Mouse (Mus musculus): ENCODE measurements around the gene Atf7ip2. TPM values are rescaled to one million over a fixed set of nuclear protein-coding genes. Genes with fewer than 3 reads are reported as not detected.
"Not testable (repeated sequence)": the region's sequence is repeated elsewhere in the genome, so short reads cannot be mapped to it uniquely, and the experiment has no call there.

The Atf7ip2 gene
- polyA plus RNA-seq, 1 experiment from 2014 or later: 0.08 TPM

GRCm38 (mm10) chr16:10208777-10209176, 16.3 kb downstream of the Atf7ip2 start:
- Histone ChIP-seq H3K9me3 (replicated peaks; ENCODE audit: control insufficient read depth, low read length, poor library complexity, severe bottlenecking) (no peaks in the 10 kb centered on the region), H3K4me2 (ENCODE audit: low read length) (no peak overlapping the region), H3K27me3 (ENCODE audit: control insufficient read depth, insufficient read depth, low read depth, low read length) (no peaks in the 10 kb centered on the region), H3K4me3 (ENCODE audit: low read depth, low read length) (no peak overlapping the region), H3K27ac (ENCODE audit: low read length) (no peak overlapping the region), H3K36me3 (ENCODE audit: control insufficient read depth, insufficient read depth, low read length) (no peaks in the 10 kb centered on the region), H3K4me1 (ENCODE audit: control insufficient read depth, insufficient read depth, low read length) (no peaks in the 10 kb centered on the region), H3K9ac (ENCODE audit: low read depth, low read length) (no peak overlapping the region)
- ATAC-seq: no peak
- WGBS: 87% methylated on average over 1 of the region's 1 CpGs

GRCm38 (mm10) chr16:10216366-10216765, 23.9 kb downstream of the Atf7ip2 start:
- H3K27me3 ChIP-seq (ENCODE audit: control insufficient read depth, insufficient read depth, low read depth, low read length); H3K4me2 ChIP-seq (ENCODE audit: low read length); H3K4me3 ChIP-seq (ENCODE audit: low read depth, low read length); H3K27ac ChIP-seq (ENCODE audit: low read length); ATAC-seq; H3K36me3 ChIP-seq (ENCODE audit: control insufficient read depth, insufficient read depth, low read length); H3K4me1 ChIP-seq (ENCODE audit: control insufficient read depth, insufficient read depth, low read length); H3K9me3 ChIP-seq (replicated peaks; ENCODE audit: control insufficient read depth, low read length, poor library complexity, severe bottlenecking); H3K9ac ChIP-seq (ENCODE audit: low read depth, low read length): not testable (repeated sequence)
- 92% methylated on average over 1 of the region's 1 CpGs for WGBS

GRCm38 (mm10) chr16:10217020-10217419, 24.5 kb downstream of the Atf7ip2 start:
- not testable (repeated sequence) for H3K4me1 ChIP-seq (ENCODE audit: control insufficient read depth, insufficient read depth, low read length); H3K27ac ChIP-seq (ENCODE audit: low read length); H3K4me3 ChIP-seq (ENCODE audit: low read depth, low read length); H3K9ac ChIP-seq (ENCODE audit: low read depth, low read length); H3K4me2 ChIP-seq (ENCODE audit: low read length); H3K9me3 ChIP-seq (replicated peaks; ENCODE audit: control insufficient read depth, low read length, poor library complexity, severe bottlenecking); H3K36me3 ChIP-seq (ENCODE audit: control insufficient read depth, insufficient read depth, low read length); H3K27me3 ChIP-seq (ENCODE audit: control insufficient read depth, insufficient read depth, low read depth, low read length); ATAC-seq
- 88% methylated on average over 2 of the region's 2 CpGs for WGBS

GRCm38 (mm10) chr16:10227361-10227760, 34.8 kb downstream of the Atf7ip2 start:
- ATAC-seq: no peak
- Histone ChIP-seq H3K27ac (ENCODE audit: low read length) (no peak overlapping the region), H3K36me3 (ENCODE audit: control insufficient read depth, insufficient read depth, low read length) (no peaks in the 10 kb centered on the region), H3K4me3 (ENCODE audit: low read depth, low read length) (no peak overlapping the region), H3K9me3 (replicated peaks; ENCODE audit: control insufficient read depth, low read length, poor library complexity, severe bottlenecking) (0 out of 2 replicates have a peak, but pooled peaks cover 2% of the 10 kb centered on the region), H3K4me2 (ENCODE audit: low read length) (no peak overlapping the region), H3K27me3 (ENCODE audit: control insufficient read depth, insufficient read depth, low read depth, low read length) (no peaks in the 10 kb centered on the region), H3K4me1 (ENCODE audit: control insufficient read depth, insufficient read depth, low read length) (no peaks in the 10 kb centered on the region), H3K9ac (ENCODE audit: low read depth, low read length) (no peak overlapping the region)
- 18% methylated on average over 2 of the region's 2 CpGs for WGBS

- Histone ChIP-seq H3K4me3 (ENCODE audit: low read depth, low read length) (no peak overlapping the region), H3K9me3 (replicated peaks; ENCODE audit: control insufficient read depth, low read length, poor library complexity, severe bottlenecking) (no peaks in the 10 kb centered on the region), H3K4me1 (ENCODE audit: control insufficient read depth, insufficient read depth, low read length) (no peaks in the 10 kb centered on the region), H3K27me3 (ENCODE audit: control insufficient read depth, insufficient read depth, low read depth, low read length) (no peaks in the 10 kb centered on the region), H3K9ac (ENCODE audit: low read depth, low read length) (no peak overlapping the region), H3K4me2 (ENCODE audit: low read length) (no peak overlapping the region), H3K27ac (ENCODE audit: low read length) (no peak overlapping the region), H3K36me3 (ENCODE audit: control insufficient read depth, insufficient read depth, low read length) (no peaks in the 10 kb centered on the region)
- ATAC-seq: no peak
Observed at GRCm38 (mm10) chr16:10236601-10237000, 44.1 kb downstream of the Atf7ip2 start.

- ATAC-seq: no peak
- H3K9me3 ChIP-seq (replicated peaks; ENCODE audit: control insufficient read depth, low read length, poor library complexity, severe bottlenecking): no peaks in the 10 kb centered on the region
Observed at GRCm38 (mm10) chr16:10253993-10254392, 61.5 kb downstream of the Atf7ip2 start.

GRCm38 (mm10) chr16:10272256-10272655, 79.7 kb downstream of the Atf7ip2 start:
- Histone ChIP-seq H3K9ac (ENCODE audit: low read depth, low read length) (no peak overlapping the region), H3K4me2 (ENCODE audit: low read length) (no peak overlapping the region), H3K4me3 (ENCODE audit: low read depth, low read length) (no peak overlapping the region), H3K9me3 (replicated peaks; ENCODE audit: control insufficient read depth, low read length, poor library complexity, severe bottlenecking) (peaks cover 5% of the 10 kb centered on the region), H3K27me3 (ENCODE audit: control insufficient read depth, insufficient read depth, low read depth, low read length) (no peaks in the 10 kb centered on the region), H3K36me3 (ENCODE audit: control insufficient read depth, insufficient read depth, low read length) (no peaks in the 10 kb centered on the region), H3K4me1 (ENCODE audit: control insufficient read depth, insufficient read depth, low read length) (no peaks in the 10 kb centered on the region), H3K27ac (ENCODE audit: low read length) (no peak overlapping the region)
- WGBS: 33% methylated on average over 3 of the region's 3 CpGs
- ATAC-seq: no peak

More at GRCm38 (mm10) chr16:10253993-10254392, 61.5 kb downstream of the Atf7ip2 start:
- H3K4me2 ChIP-seq (ENCODE audit: low read length): no peak overlapping the region
- no peak overlapping the region for H3K9ac ChIP-seq (ENCODE audit: low read depth, low read length)
- no peaks in the 10 kb centered on the region for H3K27me3 ChIP-seq (ENCODE audit: control insufficient read depth, insufficient read depth, low read depth, low read length)
- WGBS: 11% methylated on average over 1 of the region's 1 CpGs
- H3K27ac ChIP-seq (ENCODE audit: low read length): no peak overlapping the region
- H3K36me3 ChIP-seq (ENCODE audit: control insufficient read depth, insufficient read depth, low read length): no peaks in the 10 kb centered on the region
- H3K4me1 ChIP-seq (ENCODE audit: control insufficient read depth, insufficient read depth, low read length): no peaks in the 10 kb centered on the region
- no peak overlapping the region for H3K4me3 ChIP-seq (ENCODE audit: low read depth, low read length)

GRCm38 (mm10) chr16:10274465-10274864, 82.0 kb downstream of the Atf7ip2 start:
- H3K27ac ChIP-seq (ENCODE audit: low read length): no peak overlapping the region
- no peaks in the 10 kb centered on the region for H3K36me3 ChIP-seq (ENCODE audit: control insufficient read depth, insufficient read depth, low read length)
- no peak overlapping the region for H3K9ac ChIP-seq (ENCODE audit: low read depth, low read length)
- H3K9me3 ChIP-seq (replicated peaks; ENCODE audit: control insufficient read depth, low read length, poor library complexity, severe bottlenecking): peaks cover 5% of the 10 kb centered on the region
- no peaks in the 10 kb centered on the region for H3K4me1 ChIP-seq (ENCODE audit: control insufficient read depth, insufficient read depth, low read length)
- no peak overlapping the region for H3K4me2 ChIP-seq (ENCODE audit: low read length)
- ATAC-seq: no peak
- no peak overlapping the region for H3K4me3 ChIP-seq (ENCODE audit: low read depth, low read length)
- 75% methylated on average over 4 of the region's 4 CpGs for WGBS
- no peaks in the 10 kb centered on the region for H3K27me3 ChIP-seq (ENCODE audit: control insufficient read depth, insufficient read depth, low read depth, low read length)

GRCm38 (mm10) chr16:10276778-10277177, 84.3 kb downstream of the Atf7ip2 start:
- H3K4me3 ChIP-seq (ENCODE audit: low read depth, low read length); ATAC-seq; H3K4me2 ChIP-seq (ENCODE audit: low read length); H3K27ac ChIP-seq (ENCODE audit: low read length); H3K9me3 ChIP-seq (replicated peaks; ENCODE audit: control insufficient read depth, low read length, poor library complexity, severe bottlenecking); H3K27me3 ChIP-seq (ENCODE audit: control insufficient read depth, insufficient read depth, low read depth, low read length); H3K9ac ChIP-seq (ENCODE audit: low read depth, low read length); H3K36me3 ChIP-seq (ENCODE audit: control insufficient read depth, insufficient read depth, low read length); H3K4me1 ChIP-seq (ENCODE audit: control insufficient read depth, insufficient read depth, low read length): not testable (repeated sequence)
- WGBS: 83% methylated on average over 5 of the region's 5 CpGs
